Mouse (Mus musculus): ENCODE results near the gene Celsr2. TPM values are rescaled to one million over a fixed set of nuclear protein-coding genes. Genes with fewer than 3 reads are reported as not detected.

The Celsr2 gene
- polyA plus RNA-seq, 1 experiment, result 4.0 TPM

Other genes with a start within 250 kb of the Celsr2 start
- 5.8 and 10.1 TPM in 2 replicates for gene Amigo1, start 229.2 kb downstream of the Celsr2 start, polyA plus RNA-seq (2012; ENCODE audit: insufficient read depth, insufficient read length, missing spikeins)
- 3.5 and 4.8 TPM in 2 replicates for gene Cyb561d1, start 214.3 kb downstream of the Celsr2 start, polyA plus RNA-seq (2012; ENCODE audit: insufficient read depth, insufficient read length, missing spikeins)
- gene Atxn7l2, start 204.6 kb downstream of the Celsr2 start, polyA plus RNA-seq (2012; ENCODE audit: insufficient read depth, insufficient read length, missing spikeins), result 0.91 and 2.4 TPM in 2 replicates
- gene Sypl2, start 188.9 kb downstream of the Celsr2 start, polyA plus RNA-seq (2012; ENCODE audit: insufficient read depth, insufficient read length, missing spikeins), result 2.7 and 3.9 TPM in 2 replicates
- gene Psma5, start 158.6 kb downstream of the Celsr2 start, polyA plus RNA-seq (2012; ENCODE audit: insufficient read depth, insufficient read length, missing spikeins), result 99.2 and 140 TPM in 2 replicates
- 53.0 and 68.1 TPM in 2 replicates for gene Sort1, start 131.5 kb downstream of the Celsr2 start, polyA plus RNA-seq (2012; ENCODE audit: insufficient read depth, insufficient read length, missing spikeins)
- not detected in 2 replicates for gene Mybphl, start 50.6 kb downstream of the Celsr2 start, polyA plus RNA-seq (2012; ENCODE audit: insufficient read depth, insufficient read length, missing spikeins)
- gene Psrc1, start 31.7 kb downstream of the Celsr2 start, polyA plus RNA-seq (2012; ENCODE audit: insufficient read depth, insufficient read length, missing spikeins), result not detected in 2 replicates
- 87.8 and 101 TPM in 2 replicates for gene Sars, start 29.7 kb upstream of the Celsr2 start, polyA plus RNA-seq (2012; ENCODE audit: insufficient read depth, insufficient read length, missing spikeins)
- not detected in 2 replicates for gene 1700013F07Rik, start 118.6 kb upstream of the Celsr2 start, polyA plus RNA-seq (2012; ENCODE audit: insufficient read depth, insufficient read length, missing spikeins)
- not detected in 2 replicates for gene 5330417C22Rik, start 121.0 kb upstream of the Celsr2 start, polyA plus RNA-seq (2012; ENCODE audit: insufficient read depth, insufficient read length, missing spikeins)
- 24.1 and 27.7 TPM in 2 replicates for gene Tmem167b, start 146.9 kb upstream of the Celsr2 start, polyA plus RNA-seq (2012; ENCODE audit: insufficient read depth, insufficient read length, missing spikeins)
- gene Taf13, start 156.1 kb upstream of the Celsr2 start, polyA plus RNA-seq (2012; ENCODE audit: insufficient read depth, insufficient read length, missing spikeins), result 23.7 and 42.7 TPM in 2 replicates
- 4.5 and 5.3 TPM in 2 replicates for gene Wdr47, start 175.7 kb upstream of the Celsr2 start, polyA plus RNA-seq (2012; ENCODE audit: insufficient read depth, insufficient read length, missing spikeins)
- gene Clcc1, start 238.4 kb upstream of the Celsr2 start, polyA plus RNA-seq (2012; ENCODE audit: insufficient read depth, insufficient read length, missing spikeins), result 16.9 and 18.6 TPM in 2 replicates

Data from brown adipose tissue, adult 24 weeks (tissue).